13 mouse cellular contexts compared by ENCODE assay signal in the genomic region with DNA sequence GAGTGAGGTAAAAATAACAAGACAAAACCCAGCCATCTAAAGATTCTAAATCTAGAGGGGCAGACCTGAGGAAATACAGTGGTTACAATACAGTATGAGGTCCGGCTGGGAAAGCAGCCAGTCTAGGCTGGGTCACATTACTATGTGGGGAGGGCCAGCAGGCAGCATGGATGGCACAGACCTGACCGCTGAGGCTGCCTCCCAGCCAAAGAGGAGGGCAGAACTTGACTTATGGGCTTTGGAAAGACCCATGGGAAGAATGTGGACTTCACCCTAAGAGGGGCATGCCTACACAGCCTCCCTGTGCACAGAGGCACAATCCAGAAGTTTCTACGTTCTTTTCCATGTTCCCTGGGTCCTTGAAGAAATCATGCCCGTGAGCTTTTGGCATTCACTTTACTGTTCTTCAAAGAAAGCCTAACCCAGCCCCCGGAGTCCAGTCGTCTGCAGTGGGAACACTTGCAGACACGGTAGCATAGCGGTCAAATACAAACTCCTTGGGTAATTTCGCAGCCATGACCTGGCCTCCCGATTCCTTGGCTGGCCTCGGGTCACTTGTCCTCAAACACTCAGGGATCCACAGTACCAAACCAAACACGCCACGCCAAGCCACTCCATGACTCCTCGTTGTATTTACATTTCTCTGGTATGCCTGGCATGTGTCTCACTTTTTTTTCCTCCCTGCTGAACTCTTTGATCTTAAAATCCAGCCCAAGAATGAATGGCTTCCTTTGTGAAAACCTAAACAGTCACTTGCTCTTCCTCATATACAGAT.
A peak's percentile ranks its signal among the peaks of the same experiment; 100 is the strongest.
DNase-seq lines count a peak whose midpoint lies in the region; ATAC-seq and TF ChIP-seq lines count a peak whose summit lies in the region.
"Had no signal": no experiment of that assay in that cellular context is flagged by ENCODE, and none has a peak within 500 bp of the region (broad histone marks: within the 10 kb centered on the region; RNA-seq: fewer than 3 reads in every experiment).

No protein-coding gene starts in this region.

- TF ChIP-seq CTCF in midbrain, postnatal 0 days (IDR thresholded peaks at IDR 0.05), result no peak
- TF ChIP-seq CTCF in layer of hippocampus, adult 2 months (conservative IDR thresholded peaks at IDR 0.05), result no peak

- H3K27me3 ChIP-seq in heart, embryonic 12.5 days (replicated peaks), result no peaks in the 10 kb centered on the region
- no peaks in the 10 kb centered on the region for H3K27me3 ChIP-seq in midbrain, embryonic 10.5 days (ENCODE audit: low read depth, poor library complexity, severe bottlenecking)
- no peaks in the 10 kb centered on the region for H3K27me3 ChIP-seq in midbrain, postnatal 0 days (ENCODE audit: insufficient read depth, low read length)
- H3K27me3 ChIP-seq in limb, embryonic 15.5 days, result no peaks in the 10 kb centered on the region
- H3K27me3 ChIP-seq: forebrain, embryonic 15.5 days had no signal

- H3K9ac ChIP-seq in heart, embryonic 12.5 days, result no peak overlapping the region
- no peak overlapping the region for H3K9ac ChIP-seq in midbrain, postnatal 0 days (replicated peaks; ENCODE audit: low read length, poor library complexity, severe bottlenecking)
- H3K9ac ChIP-seq in limb, embryonic 15.5 days, result no peak overlapping the region
- H3K9ac ChIP-seq: forebrain, embryonic 15.5 days had no signal

- no peak overlapping the region for H3K4me2 ChIP-seq in heart, embryonic 12.5 days
- H3K4me2 ChIP-seq in midbrain, postnatal 0 days (ENCODE audit: low read depth, low read length, poor library complexity, severe bottlenecking), result no peak overlapping the region
- H3K4me2 ChIP-seq in limb, embryonic 15.5 days, result 0 out of 2 replicates have a peak overlapping the region, but pooled peaks have one; percentile 15
- H3K4me2 ChIP-seq: forebrain, embryonic 15.5 days had no signal

- DNase-seq in heart, adult 11 months, result peak; percentile 84
- peak; percentile 25 for DNase-seq in midbrain, embryonic 10.5 days (ENCODE audit: low spot score)
- no peak for DNase-seq in midbrain, postnatal 0 days (ENCODE audit: low spot score)
- no peak for DNase-seq in MN1 (ENCODE audit: low spot score)
- DNase-seq in left cerebral cortex, postnatal 36 days (ENCODE audit: low spot score in 2 of 2), result no peak
- DNase-seq in layer of hippocampus, adult 2 months (ENCODE audit: low spot score in 2 of 2), result no peak
- DNase-seq: cerebellum, adult 8-10 months; heart, postnatal 4 days; right cerebral cortex, postnatal 14 days had no signal

- intact Hi-C loops in left cerebral cortex, postnatal 36 days (cut with DNase I), result no loop called here

- H3K4me3 ChIP-seq in heart, embryonic 12.5 days, result no peak overlapping the region
- no peak overlapping the region for H3K4me3 ChIP-seq in midbrain, embryonic 10.5 days
- no peak overlapping the region for H3K4me3 ChIP-seq in midbrain, postnatal 0 days (ENCODE audit: low read depth, low read length)
- no peak overlapping the region for H3K4me3 ChIP-seq in limb, embryonic 15.5 days
- no peak overlapping the region for H3K4me3 ChIP-seq in layer of hippocampus, adult 2 months
- H3K4me3 ChIP-seq: forebrain, embryonic 15.5 days; myocyte had no signal

- peaks cover 19% of the 10 kb centered on the region for H3K4me1 ChIP-seq in heart, embryonic 12.5 days (replicated peaks)
- peaks cover 29% of the 10 kb centered on the region for H3K4me1 ChIP-seq in midbrain, embryonic 10.5 days
- H3K4me1 ChIP-seq in midbrain, postnatal 0 days (ENCODE audit: insufficient read depth, low read length), result no peaks in the 10 kb centered on the region; the same call in 1 of the 2 replicates
- H3K4me1 ChIP-seq in limb, embryonic 15.5 days, result peaks cover 18% of the 10 kb centered on the region

- 47% methylated on average over 14 of the region's 14 CpGs for WGBS in heart, embryonic 12.5 days
- 66% methylated on average over 14 of the region's 14 CpGs for WGBS in midbrain, embryonic 10.5 days
- WGBS in midbrain, postnatal 0 days, result 46% methylated on average over 14 of the region's 14 CpGs
- 28% methylated on average over 14 of the region's 14 CpGs for WGBS in limb, embryonic 15.5 days

- H3K9me3 ChIP-seq in heart, embryonic 12.5 days (replicated peaks), result no peaks in the 10 kb centered on the region
- H3K9me3 ChIP-seq in midbrain, embryonic 10.5 days (replicated peaks), result no peaks in the 10 kb centered on the region
- H3K9me3 ChIP-seq in midbrain, postnatal 0 days (ENCODE audit: low read length), result no peaks in the 10 kb centered on the region
- H3K9me3 ChIP-seq in limb, embryonic 15.5 days, result no peaks in the 10 kb centered on the region
- H3K9me3 ChIP-seq: forebrain, embryonic 15.5 days had no signal

- no peak for ATAC-seq in heart, embryonic 12.5 days (ENCODE audit: insufficient number of reproducible peaks, low FRiP score)
- ATAC-seq in midbrain, postnatal 0 days (ENCODE audit: low FRiP score), result no peak
- no peak for ATAC-seq in limb, embryonic 15.5 days (ENCODE audit: insufficient number of reproducible peaks, low FRiP score, low TSS enrichment, low read depth)
- ATAC-seq: forebrain, embryonic 15.5 days had no signal

- no peak overlapping the region for H3K27ac ChIP-seq in heart, embryonic 12.5 days (ENCODE audit: poor library complexity, severe bottlenecking)
- H3K27ac ChIP-seq in midbrain, embryonic 10.5 days (replicated peaks), result peak overlapping the region; percentile 38; the same call in 1 of the 2 replicates
- no peak overlapping the region for H3K27ac ChIP-seq in midbrain, postnatal 0 days (ENCODE audit: low read depth, low read length)
- peak overlapping the region; percentile 54; the same call in 1 of the 2 replicates for H3K27ac ChIP-seq in limb, embryonic 15.5 days
- H3K27ac ChIP-seq in layer of hippocampus, adult 2 months, result no peak overlapping the region
- H3K27ac ChIP-seq: forebrain, embryonic 15.5 days had no signal

- no peaks in the 10 kb centered on the region for H3K36me3 ChIP-seq in heart, embryonic 12.5 days
- H3K36me3 ChIP-seq in midbrain, embryonic 10.5 days, result no peaks in the 10 kb centered on the region
- no peaks in the 10 kb centered on the region for H3K36me3 ChIP-seq in midbrain, postnatal 0 days (ENCODE audit: insufficient read depth, low read length)
- no peaks in the 10 kb centered on the region for H3K36me3 ChIP-seq in limb, embryonic 15.5 days
- H3K36me3 ChIP-seq: forebrain, embryonic 15.5 days had no signal

Comparison
In these comparisons a context has a peak if more than half of its experiments do, and no peak if none do; other contexts are left out.
1. DNase-seq: peak in heart, adult 11 months (single experiment) and midbrain, embryonic 10.5 days (single experiment); none in midbrain, postnatal 0 days (single experiment), MN1 (single experiment), left cerebral cortex, postnatal 36 days (0 of 2) and layer of hippocampus, adult 2 months (0 of 2).
2. H3K27ac ChIP-seq: peak in midbrain, embryonic 10.5 days (single experiment) and limb, embryonic 15.5 days (single experiment); none in heart, embryonic 12.5 days (single experiment), midbrain, postnatal 0 days (single experiment) and layer of hippocampus, adult 2 months (single experiment).